Mouse (Mus musculus) midbrain, embryonic 12.5 days (tissue): ENCODE data around the gene 1700113H08Rik. TPM values are rescaled to one million over a fixed set of nuclear protein-coding genes. Genes with fewer than 3 reads are reported as not detected.

Source experiments
- ATAC-seq: fragments of 200-750 bp; cut with Nextera tagmentation; 2 replicates; pipeline ENCODE4 v1.8.0; 2017; ENCODE audit warnings: low read depth, moderate TSS enrichment, moderate library complexity; ENCODE audit not compliant: low FRiP score
- H3K27ac ChIP-seq: fragments of 300-500 bp; sonication (generic); replicated peaks from 2 replicates; pipeline ENCODE4 v1.5.1; 2016; ENCODE audit warnings: mild to moderate bottlenecking
- H3K27me3 ChIP-seq: fragments of 300-500 bp; sonication (generic); 2 replicates; pipeline ENCODE4 v1.6.1; 2016; ENCODE audit warnings: mild to moderate bottlenecking
- H3K36me3 ChIP-seq: fragments of 300-500 bp; sonication (generic); 2 replicates; pipeline ENCODE4 v1.6.1; 2016
- H3K4me1 ChIP-seq: fragments of 300-500 bp; sonication (generic); 2 replicates; pipeline ENCODE4 v1.6.1; 2016
- H3K4me2 ChIP-seq: fragments of 300-500 bp; sonication (generic); replicated peaks from 2 replicates; pipeline ENCODE4 v1.6.1; 2016; ENCODE audit warnings: mild to moderate bottlenecking, moderate library complexity
- H3K4me3 ChIP-seq: fragments of 300-500 bp; sonication (generic); 2 replicates; pipeline ENCODE4 v1.5.1; 2016; ENCODE audit warnings: mild to moderate bottlenecking
- H3K9ac ChIP-seq: fragments of 300-500 bp; sonication (generic); replicated peaks from 2 replicates; pipeline ENCODE4 v1.6.1; 2016; ENCODE audit warnings: mild to moderate bottlenecking, moderate library complexity
- H3K9me3 ChIP-seq: fragments of 300-500 bp; sonication (generic); 2 replicates; pipeline ENCODE4 v1.6.1; 2016; ENCODE audit warnings: mild to moderate bottlenecking
- WGBS: fragments of 180-500 bp; shearing (Covaris S2); methylation state at CpG from one replicate; pipeline ENCODE4 v1.1.7; 2016; 5-methylcytosine and 5-hydroxymethylcytosine counted together
- polyA plus RNA-seq: library from polyadenylated mRNA; unstranded; fragments of >200 nt; fragmentation: Nextera tagmentation; extraction: Ambion mirVana; gene quantifications from 2 replicates; pipeline ENCODE4 v1.2.1, GENCODE M21; 2016

The 1700113H08Rik gene
- polyA plus RNA-seq, 1 experiment from 2014 or later = 0.56 TPM

GRCm38 (mm10) chr10:87110909-87111308, 53.1 kb downstream of the 1700113H08Rik start:
- Histone ChIP-seq H3K4me3 (no peak overlapping the region), H3K4me1 (0 out of 2 replicates have a peak, but pooled peaks cover 2% of the 10 kb centered on the region), H3K4me2 (no peak overlapping the region), H3K9ac (no peak overlapping the region), H3K27ac (no peak overlapping the region), H3K9me3 (no peaks in the 10 kb centered on the region), H3K36me3 (no peaks in the 10 kb centered on the region), H3K27me3 (peaks cover 10% of the 10 kb centered on the region)
- WGBS = 91% methylated on average over 3 of the region's 3 CpGs
- no peak for ATAC-seq

GRCm38 (mm10) chr10:87125094-87125493, 67.2 kb downstream of the 1700113H08Rik start:
- ATAC-seq = no peak
- WGBS = 92% methylated on average over 5 of the region's 5 CpGs
- 0 out of 2 replicates have a peak, but pooled peaks cover 5% of the 10 kb centered on the region for H3K27me3 ChIP-seq
- no peak overlapping the region for H3K4me2 ChIP-seq
- H3K4me3 ChIP-seq = no peak overlapping the region
- peaks cover 4% of the 10 kb centered on the region; the same call in 1 of the 2 replicates for H3K9me3 ChIP-seq
- H3K4me1 ChIP-seq = 0 out of 2 replicates have a peak, but pooled peaks cover 5% of the 10 kb centered on the region
- H3K9ac ChIP-seq = no peak overlapping the region
- no peaks in the 10 kb centered on the region for H3K36me3 ChIP-seq
- no peak overlapping the region for H3K27ac ChIP-seq

GRCm38 (mm10) chr10:87126186-87126824, 68.5 kb downstream of the 1700113H08Rik start:
- Histone ChIP-seq H3K4me3 (no peak overlapping the region), H3K27me3 (0 out of 2 replicates have a peak, but pooled peaks cover 5% of the 10 kb centered on the region), H3K4me1 (0 out of 2 replicates have a peak, but pooled peaks cover 5% of the 10 kb centered on the region), H3K9ac (no peak overlapping the region), H3K4me2 (no peak overlapping the region), H3K27ac (no peak overlapping the region), H3K36me3 (no peaks in the 10 kb centered on the region), H3K9me3 (peaks cover 4% of the 10 kb centered on the region; the same call in 1 of the 2 replicates)
- WGBS = 85% methylated on average over 12 of the region's 12 CpGs
- ATAC-seq = no peak

GRCm38 (mm10) chr10:87151050-87151449, 93.2 kb downstream of the 1700113H08Rik start:
- Histone ChIP-seq H3K27me3 (no peaks in the 10 kb centered on the region), H3K9me3 (no peaks in the 10 kb centered on the region), H3K4me1 (no peaks in the 10 kb centered on the region), H3K36me3 (no peaks in the 10 kb centered on the region), H3K27ac (no peak overlapping the region), H3K9ac (no peak overlapping the region), H3K4me2 (no peak overlapping the region), H3K4me3 (no peak overlapping the region)
- 94% methylated on average over 6 of the region's 6 CpGs for whole genome bisulfite sequencing
- ATAC-seq = no peak

- WGBS = 59% methylated on average over 14 of the region's 14 CpGs
- Histone ChIP-seq H3K27me3 (no peaks in the 10 kb centered on the region), H3K4me3 (no peak overlapping the region), H3K9ac (no peak overlapping the region), H3K4me2 (no peak overlapping the region), H3K4me1 (no peaks in the 10 kb centered on the region), H3K27ac (0 out of 2 replicates have a peak overlapping the region, but pooled peaks have one; percentile 27), H3K9me3 (no peaks in the 10 kb centered on the region), H3K36me3 (no peaks in the 10 kb centered on the region)
- ATAC-seq = no peak
Measured at GRCm38 (mm10) chr10:87153731-87154505, 96.1 kb downstream of the 1700113H08Rik start.

DNA sequence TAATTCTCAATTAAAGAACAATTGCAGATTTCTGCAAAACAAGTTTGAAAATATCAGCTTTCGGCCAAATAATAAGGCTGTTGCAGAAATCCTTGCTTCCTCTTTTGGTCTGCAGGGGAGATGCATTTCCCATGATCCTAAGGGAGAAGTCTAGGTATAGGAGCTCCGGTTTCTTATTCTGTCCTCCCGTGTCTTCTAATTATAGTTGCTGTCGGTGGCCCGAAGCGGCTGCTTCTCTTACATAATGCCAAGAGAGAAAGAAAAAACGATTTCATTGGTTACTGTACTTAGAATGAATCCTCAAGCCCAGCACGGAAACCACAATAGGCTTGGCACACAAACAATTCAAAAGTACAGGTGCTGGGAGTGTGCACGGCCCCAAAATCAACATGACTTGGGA, 101.9 kb downstream of the 1700113H08Rik start:
- no peaks in the 10 kb centered on the region for H3K4me1 ChIP-seq
- H3K27me3 ChIP-seq = no peaks in the 10 kb centered on the region
- H3K4me3 ChIP-seq = no peak overlapping the region
- no peak overlapping the region for H3K9ac ChIP-seq
- ATAC-seq = no peak
- WGBS = 87% methylated on average over 9 of the region's 9 CpGs
- H3K27ac ChIP-seq = no peak overlapping the region
- no peak overlapping the region for H3K4me2 ChIP-seq
- H3K9me3 ChIP-seq = no peaks in the 10 kb centered on the region
- no peaks in the 10 kb centered on the region for H3K36me3 ChIP-seq

DNA sequence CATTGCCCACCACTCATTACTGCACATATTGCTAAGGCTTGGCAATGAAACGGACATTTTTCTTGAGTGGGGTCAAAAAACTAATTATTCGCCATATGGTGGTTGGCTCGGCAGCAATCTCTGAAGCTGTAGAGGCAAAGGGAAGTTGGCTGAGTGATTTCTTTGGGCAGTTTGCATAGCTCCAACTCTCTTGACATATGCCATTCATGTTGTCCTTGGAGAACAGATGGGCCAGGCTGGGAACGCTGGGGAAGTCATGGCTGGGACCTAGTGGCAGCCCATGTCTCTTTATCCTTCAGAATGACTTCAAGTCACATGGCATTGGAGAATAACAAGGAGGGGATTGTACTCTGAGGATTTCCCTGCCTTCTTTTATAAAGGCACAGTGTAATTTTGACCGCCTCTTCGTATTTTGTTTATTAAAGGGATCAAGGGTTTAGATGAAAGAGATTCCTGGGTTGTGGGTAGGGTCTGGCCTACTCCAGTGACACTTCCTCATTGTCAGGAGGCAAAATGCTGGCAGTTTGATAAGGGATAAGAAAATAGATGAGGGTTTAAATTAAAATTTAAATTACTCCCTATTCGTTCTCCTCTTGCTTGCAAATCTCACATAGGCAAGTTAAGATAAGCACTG, 138.4 kb downstream of the 1700113H08Rik start:
- Histone ChIP-seq H3K27me3 (no peaks in the 10 kb centered on the region), H3K4me1 (peaks cover 5% of the 10 kb centered on the region), H3K27ac (no peak overlapping the region), H3K36me3 (no peaks in the 10 kb centered on the region), H3K4me3 (no peak overlapping the region), H3K4me2 (no peak overlapping the region), H3K9ac (no peak overlapping the region), H3K9me3 (no peaks in the 10 kb centered on the region)
- peak; percentile 80 for ATAC-seq
- WGBS = 47% methylated on average over 7 of the region's 7 CpGs

GRCm38 (mm10) chr10:87198720-87199119, 140.9 kb downstream of the 1700113H08Rik start:
- no peak for ATAC-seq
- WGBS = 93% methylated on average over 2 of the region's 2 CpGs
- no peaks in the 10 kb centered on the region for H3K36me3 ChIP-seq
- no peak overlapping the region for H3K9ac ChIP-seq
- no peak overlapping the region for H3K4me2 ChIP-seq
- H3K9me3 ChIP-seq = no peaks in the 10 kb centered on the region
- H3K27ac ChIP-seq = no peak overlapping the region
- peaks cover 5% of the 10 kb centered on the region for H3K4me1 ChIP-seq
- no peaks in the 10 kb centered on the region for H3K27me3 ChIP-seq
- H3K4me3 ChIP-seq = no peak overlapping the region

DNA sequence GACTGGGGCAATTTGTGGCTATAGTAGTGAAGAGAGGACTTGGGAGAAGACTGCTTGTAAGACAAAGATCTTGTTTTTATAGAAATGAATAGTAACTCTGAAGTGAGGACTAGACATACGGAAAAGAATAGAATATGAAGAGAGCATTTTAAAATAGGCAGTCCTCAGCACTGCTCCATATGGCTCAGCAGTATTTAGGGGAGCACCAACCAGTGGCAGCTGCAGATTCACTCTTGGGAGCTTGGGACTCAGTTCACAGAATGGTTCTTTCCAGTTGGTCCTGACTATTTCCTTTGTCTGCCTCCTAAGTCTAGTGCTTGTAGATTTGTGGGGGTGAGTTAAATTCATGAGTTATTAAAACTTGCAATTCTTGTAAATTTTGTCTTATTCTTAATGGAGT, 151.6 kb downstream of the 1700113H08Rik start:
- Histone ChIP-seq H3K4me1 (no peaks in the 10 kb centered on the region), H3K36me3 (no peaks in the 10 kb centered on the region), H3K4me2 (no peak overlapping the region), H3K27me3 (no peaks in the 10 kb centered on the region), H3K9me3 (no peaks in the 10 kb centered on the region), H3K27ac (no peak overlapping the region), H3K4me3 (no peak overlapping the region), H3K9ac (no peak overlapping the region)
- WGBS = 91% methylated on average over 1 of the region's 1 CpGs
- ATAC-seq = no peak

- ATAC-seq = no peak
Measured at GRCm38 (mm10) chr10:87211046-87211445, 153.2 kb downstream of the 1700113H08Rik start.

DNA sequence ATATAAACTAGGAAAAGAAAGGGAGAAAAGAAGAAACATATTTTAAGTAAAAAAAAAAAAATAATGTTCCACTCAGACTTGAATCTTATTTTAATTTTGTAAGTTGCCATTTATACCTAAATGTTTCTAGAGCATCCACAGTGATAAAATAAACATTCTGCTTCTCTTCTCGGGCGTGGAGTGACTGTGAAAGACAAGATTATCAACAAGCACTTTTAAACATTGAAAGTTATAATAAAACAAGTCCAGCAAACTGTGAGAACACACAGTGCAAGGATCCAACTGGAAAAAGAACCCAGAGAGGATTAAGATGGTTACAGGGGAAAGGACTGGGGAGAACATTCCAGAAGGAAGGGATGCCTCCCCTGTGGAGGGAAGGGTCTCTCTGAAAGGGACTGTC, 155.0 kb downstream of the 1700113H08Rik start:
- H3K4me2 ChIP-seq = no peak overlapping the region
- no peak for ATAC-seq
- WGBS = 91% methylated on average over 2 of the region's 2 CpGs
- no peak overlapping the region for H3K27ac ChIP-seq
- no peak overlapping the region for H3K9ac ChIP-seq
- H3K36me3 ChIP-seq = no peaks in the 10 kb centered on the region
- H3K4me1 ChIP-seq = no peaks in the 10 kb centered on the region
- no peak overlapping the region for H3K4me3 ChIP-seq
- no peaks in the 10 kb centered on the region for H3K27me3 ChIP-seq
- no peaks in the 10 kb centered on the region for H3K9me3 ChIP-seq

More at GRCm38 (mm10) chr10:87211046-87211445, 153.2 kb downstream of the 1700113H08Rik start:
- Histone ChIP-seq H3K27me3 (no peaks in the 10 kb centered on the region), H3K9ac (no peak overlapping the region), H3K4me1 (no peaks in the 10 kb centered on the region), H3K4me3 (no peak overlapping the region), H3K4me2 (no peak overlapping the region), H3K27ac (no peak overlapping the region), H3K9me3 (no peaks in the 10 kb centered on the region), H3K36me3 (no peaks in the 10 kb centered on the region)
- WGBS = 69% methylated on average over 4 of the region's 4 CpGs
